Mouse (Mus musculus) lung, adult 2 months (tissue): ENCODE measurements at regions not wholly inside any gene's neighbourhood (a gene's known extent, or its start where the extent isn't known, plus 50 kb on each side); places are given as distances from the start of the nearest gene placed in this dataset.

Source experiments
- CTCF ChIP-seq: fragments of 200-500 bp; IDR thresholded peaks from 2 replicates; pipeline ENCODE4 v1.5.1; 2011; ENCODE audit warnings: mild to moderate bottlenecking, low read length, control low read depth; ENCODE audit not compliant: insufficient read depth
- POLR2A ChIP-seq: fragments of 200-500 bp; IDR thresholded peaks from 2 replicates; pipeline ENCODE4 v1.6.1; 2011; ENCODE audit warnings: low read depth, mild to moderate bottlenecking, control low read depth, low read length, borderline replicate concordance; ENCODE audit errors: extremely low read depth

DNA sequence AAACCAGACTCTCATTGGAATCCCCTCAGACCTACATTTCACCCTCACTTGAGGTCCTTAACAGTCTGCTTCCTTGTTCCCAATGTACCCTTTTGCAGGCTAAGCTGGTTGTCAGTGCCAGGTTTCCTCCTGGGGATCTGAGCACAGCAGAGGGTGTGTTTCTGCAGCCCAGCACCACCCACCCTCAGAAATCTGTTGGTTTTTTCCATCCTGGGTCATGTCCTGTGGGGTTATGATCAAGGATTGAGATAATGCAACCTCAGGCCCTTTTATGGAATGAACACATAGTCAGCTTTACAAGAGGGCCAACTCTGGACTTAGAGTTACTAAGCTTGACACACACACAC lies 167.6 kb downstream of the Rnf152 start:
- no peak for TF ChIP-seq POLR2A
- no peak for TF ChIP-seq CTCF
